Mouse (Mus musculus): ENCODE results near the gene Rnf207.

DNA sequence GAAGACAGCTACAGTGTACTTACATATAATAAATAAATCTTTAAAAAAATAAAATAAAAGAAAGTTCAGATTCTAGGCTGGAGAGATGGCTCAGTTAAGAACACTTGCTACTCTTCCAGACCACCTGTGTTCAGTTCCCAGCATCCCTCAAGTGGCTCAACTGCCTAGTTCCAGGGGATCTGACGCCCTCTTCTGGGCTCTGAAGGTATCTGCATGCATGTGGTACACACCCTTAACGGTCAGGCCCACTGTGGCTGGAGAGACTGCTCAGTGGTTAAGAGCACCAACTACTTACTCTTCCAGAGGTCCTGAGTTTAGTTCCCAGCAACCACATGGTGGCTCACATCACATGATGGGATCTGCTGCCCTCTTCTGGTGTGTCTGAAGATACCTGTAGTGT, 40.9 kb downstream of the Rnf207 start:
- no peak for TF ChIP-seq CTCF (IDR thresholded peaks at IDR 0.05; ENCODE audit: extremely low read depth, insufficient read depth, low read length)
- TF ChIP-seq POLR2A (IDR thresholded peaks at IDR 0.05; ENCODE audit: extremely low read depth, insufficient read depth, low read length): no peak

All from cortical plate, adult 2 months (tissue).